Mouse (Mus musculus) liver, embryonic 13.5 days (tissue): ENCODE measurements around the gene Arid1b. TPM values are rescaled to one million over a fixed set of nuclear protein-coding genes. Genes with fewer than 3 reads are reported as not detected.

Experiments used
- ATAC-seq: fragments of 200-750 bp; cut with Nextera tagmentation; 2 replicates; pipeline ENCODE4 v1.8.0; 2017; ENCODE audit warnings: low read depth, mild to moderate bottlenecking, moderate number of reproducible peaks, moderate library complexity
- DNase-seq: peaks from one replicate; pipeline ENCODE4 v3.0.0; 2022
- H3K27ac ChIP-seq: fragments of 300-500 bp; sonication (generic); 2 replicates; pipeline ENCODE4 v1.5.1; 2015; ENCODE audit warnings: moderate library complexity, mild to moderate bottlenecking, inconsistent platforms
- H3K27me3 ChIP-seq: fragments of 300-500 bp; sonication (generic); 2 replicates; pipeline ENCODE4 v1.6.1; 2015; ENCODE audit warnings: mild to moderate bottlenecking, inconsistent platforms
- H3K36me3 ChIP-seq: fragments of 300-500 bp; sonication (generic); 2 replicates; pipeline ENCODE4 v1.6.1; 2015; ENCODE audit warnings: mild to moderate bottlenecking, inconsistent platforms
- H3K4me1 ChIP-seq: fragments of 300-500 bp; sonication (generic); replicated peaks from 2 replicates; pipeline ENCODE4 v1.6.1; 2015; ENCODE audit warnings: inconsistent platforms
- H3K4me2 ChIP-seq: fragments of 300-500 bp; sonication (generic); 2 replicates; pipeline ENCODE4 v1.6.1; 2015; ENCODE audit warnings: inconsistent platforms, mild to moderate bottlenecking, moderate library complexity
- H3K4me3 ChIP-seq: fragments of 300-500 bp; sonication (generic); replicated peaks from 2 replicates; pipeline ENCODE4 v1.5.1; 2015; ENCODE audit warnings: mild to moderate bottlenecking, inconsistent platforms
- H3K9ac ChIP-seq: fragments of 300-500 bp; sonication (generic); 2 replicates; pipeline ENCODE4 v1.6.1; 2015; ENCODE audit warnings: mild to moderate bottlenecking, inconsistent platforms
- H3K9me3 ChIP-seq: fragments of 300-500 bp; sonication (generic); replicated peaks from 2 replicates; pipeline ENCODE4 v1.6.1; 2016; ENCODE audit warnings: inconsistent platforms
- WGBS: fragments of 180-500 bp; shearing (Covaris S2); methylation state at CpG from one replicate; pipeline ENCODE4 v1.1.7; 2015; ENCODE audit not compliant: insufficient replicate concordance; 5-methylcytosine and 5-hydroxymethylcytosine counted together
- polyA plus RNA-seq: library from polyadenylated mRNA; unstranded; fragments of >200 nt; fragmentation: Nextera tagmentation; extraction: Ambion mirVana; gene quantifications from 2 replicates; pipeline ENCODE4 v1.2.1, GENCODE M21; 2015

Arid1b gene
- polyA plus RNA-seq, 1 experiment from 2014 or later, result 2.0 TPM

GRCm38 (mm10) chr17:5007156-5007658, 13.1 kb downstream of the Arid1b start:
- 66% methylated on average over 15 of the region's 15 CpGs for WGBS
- Histone ChIP-seq H3K4me1 (peaks cover 93% of the 10 kb centered on the region), H3K9ac (no peak overlapping the region), H3K27ac (no peak overlapping the region), H3K9me3 (no peaks in the 10 kb centered on the region), H3K27me3 (no peaks in the 10 kb centered on the region), H3K4me3 (no peak overlapping the region), H3K36me3 (no peaks in the 10 kb centered on the region), H3K4me2 (no peak overlapping the region)
- ATAC-seq (no peak), DNase-seq (no peak)

- H3K4me1 ChIP-seq, result peaks cover 94% of the 10 kb centered on the region
- no peaks in the 10 kb centered on the region for H3K27me3 ChIP-seq
- no peak for ATAC-seq
- H3K9ac ChIP-seq, result no peak overlapping the region
- no peaks in the 10 kb centered on the region for H3K36me3 ChIP-seq
- no peak for DNase-seq
- H3K27ac ChIP-seq, result no peak overlapping the region
- H3K4me2 ChIP-seq, result no peak overlapping the region
- H3K9me3 ChIP-seq, result no peaks in the 10 kb centered on the region
- 79% methylated on average over 10 of the region's 10 CpGs for WGBS
- H3K4me3 ChIP-seq, result no peak overlapping the region
Observed at GRCm38 (mm10) chr17:5008236-5008635, 14.1 kb downstream of the Arid1b start.

- ATAC-seq (peak; percentile 41; the same call in 1 of the 2 replicates), DNase-seq (no peak)
- no peak overlapping the region for H3K27ac ChIP-seq
- peaks cover 96% of the 10 kb centered on the region for H3K4me1 ChIP-seq
- H3K4me3 ChIP-seq, result no peak overlapping the region
- H3K9ac ChIP-seq, result no peak overlapping the region
- H3K4me2 ChIP-seq, result no peak overlapping the region
- H3K36me3 ChIP-seq, result no peaks in the 10 kb centered on the region
- H3K27me3 ChIP-seq, result no peaks in the 10 kb centered on the region
- no peaks in the 10 kb centered on the region for H3K9me3 ChIP-seq
- 72% methylated on average over 5 of the region's 5 CpGs for WGBS
Observed at GRCm38 (mm10) chr17:5008761-5009160, 14.6 kb downstream of the Arid1b start.

GRCm38 (mm10) chr17:5009526-5010260, 15.6 kb downstream of the Arid1b start:
- Histone ChIP-seq H3K36me3 (no peaks in the 10 kb centered on the region), H3K4me1 (peaks cover 92% of the 10 kb centered on the region), H3K9ac (no peak overlapping the region), H3K4me2 (no peak overlapping the region), H3K27ac (no peak overlapping the region), H3K9me3 (no peaks in the 10 kb centered on the region), H3K4me3 (no peak overlapping the region), H3K27me3 (no peaks in the 10 kb centered on the region)
- ATAC-seq (no peak), DNase-seq (no peak)
- WGBS, result 55% methylated on average over 12 of the region's 12 CpGs

DNA sequence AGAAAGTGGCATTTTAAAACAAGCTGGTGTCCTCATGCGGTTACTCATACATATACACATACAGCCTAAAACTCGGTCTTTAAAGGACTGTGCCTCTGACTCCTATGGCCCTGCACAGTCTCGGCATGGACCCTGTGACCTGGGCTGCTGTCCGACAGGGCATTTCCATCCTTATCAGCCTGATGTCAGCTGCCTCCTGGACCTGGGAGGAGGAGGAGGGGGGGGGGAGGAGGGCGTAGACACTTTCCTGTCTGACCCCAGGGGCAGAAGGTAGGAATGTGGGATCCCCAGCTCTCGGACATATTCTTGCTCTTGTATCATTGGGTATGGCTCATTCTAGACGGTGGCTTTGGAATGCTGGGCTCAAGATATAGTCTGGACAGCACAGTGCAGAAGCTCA, 16.6 kb downstream of the Arid1b start:
- no peak overlapping the region for H3K27ac ChIP-seq
- DNase-seq, result no peak
- no peak overlapping the region for H3K4me2 ChIP-seq
- 37% methylated on average over 7 of the region's 7 CpGs for WGBS
- no peaks in the 10 kb centered on the region for H3K36me3 ChIP-seq
- no peaks in the 10 kb centered on the region for H3K27me3 ChIP-seq
- no peak overlapping the region for H3K4me3 ChIP-seq
- ATAC-seq, result peak; percentile 41
- no peak overlapping the region for H3K9ac ChIP-seq
- H3K4me1 ChIP-seq, result peaks cover 85% of the 10 kb centered on the region
- no peaks in the 10 kb centered on the region for H3K9me3 ChIP-seq

DNA sequence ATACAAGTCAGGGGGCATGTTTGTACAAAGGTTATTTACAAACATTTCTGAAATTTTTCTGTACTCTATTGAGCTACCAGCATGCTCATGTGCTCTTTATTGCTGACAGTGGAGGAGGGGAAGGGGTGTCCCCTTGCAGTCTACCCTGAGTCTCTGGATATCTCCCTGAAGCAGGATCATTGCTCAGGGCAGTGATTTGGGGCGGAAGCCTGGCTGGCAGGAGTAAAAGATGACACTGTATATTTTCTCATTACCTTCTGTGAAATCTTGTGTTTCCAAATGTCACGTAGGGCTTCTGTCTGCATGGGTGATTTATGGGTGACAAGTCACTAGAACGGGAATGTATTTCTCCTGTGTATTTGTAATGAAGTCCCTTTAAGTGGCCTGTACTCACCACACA, 18.0 kb downstream of the Arid1b start:
- H3K9ac ChIP-seq, result no peak overlapping the region
- no peaks in the 10 kb centered on the region for H3K27me3 ChIP-seq
- no peaks in the 10 kb centered on the region for H3K36me3 ChIP-seq
- WGBS, result 63% methylated on average over 3 of the region's 3 CpGs
- no peak overlapping the region for H3K4me2 ChIP-seq
- no peaks in the 10 kb centered on the region for H3K9me3 ChIP-seq
- ATAC-seq, result no peak
- H3K4me1 ChIP-seq, result peaks cover 81% of the 10 kb centered on the region
- H3K27ac ChIP-seq, result no peak overlapping the region
- no peak overlapping the region for H3K4me3 ChIP-seq
- DNase-seq, result no peak

DNA sequence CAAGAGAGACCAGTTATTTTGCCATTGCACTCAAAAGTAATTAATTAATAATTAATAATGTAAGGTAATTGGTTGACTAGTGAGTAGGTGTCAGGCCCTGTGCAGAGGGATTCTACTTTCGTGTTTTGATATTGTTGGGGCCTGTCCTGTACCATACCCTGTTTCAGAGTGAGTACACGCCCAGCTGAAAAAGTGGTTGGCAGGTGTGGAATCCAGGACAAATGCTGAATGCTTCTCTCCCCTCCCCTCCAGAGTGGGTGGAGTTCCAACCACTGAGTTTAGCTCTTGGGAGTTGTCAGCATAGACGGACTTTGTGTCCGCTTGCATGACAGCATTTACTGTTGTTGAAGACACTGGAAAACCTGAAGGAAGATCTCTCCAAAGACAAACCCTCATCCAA, 18.4 kb downstream of the Arid1b start:
- WGBS, result 61% methylated on average over 4 of the region's 4 CpGs
- ATAC-seq, result no peak
- Histone ChIP-seq H3K27ac (no peak overlapping the region; the same call in 1 of the 2 replicates), H3K9me3 (no peaks in the 10 kb centered on the region), H3K4me2 (no peak overlapping the region), H3K36me3 (no peaks in the 10 kb centered on the region), H3K4me1 (peaks cover 80% of the 10 kb centered on the region), H3K27me3 (no peaks in the 10 kb centered on the region), H3K4me3 (no peak overlapping the region), H3K9ac (no peak overlapping the region)
- no peak for DNase-seq

GRCm38 (mm10) chr17:5014327-5014957, 20.3 kb downstream of the Arid1b start:
- peaks cover 67% of the 10 kb centered on the region for H3K4me1 ChIP-seq
- H3K9ac ChIP-seq, result no peak overlapping the region
- peak overlapping the region; percentile 26 for H3K4me2 ChIP-seq
- H3K9me3 ChIP-seq, result no peaks in the 10 kb centered on the region
- WGBS, result 75% methylated on average over 23 of the region's 23 CpGs
- no peak; the same call in 1 of the 2 replicates for ATAC-seq
- DNase-seq, result no peak
- peak overlapping the region; percentile 19; the same call in 1 of the 2 replicates for H3K27ac ChIP-seq
- H3K4me3 ChIP-seq, result no peak overlapping the region
- H3K36me3 ChIP-seq, result no peaks in the 10 kb centered on the region
- H3K27me3 ChIP-seq, result no peaks in the 10 kb centered on the region

DNA sequence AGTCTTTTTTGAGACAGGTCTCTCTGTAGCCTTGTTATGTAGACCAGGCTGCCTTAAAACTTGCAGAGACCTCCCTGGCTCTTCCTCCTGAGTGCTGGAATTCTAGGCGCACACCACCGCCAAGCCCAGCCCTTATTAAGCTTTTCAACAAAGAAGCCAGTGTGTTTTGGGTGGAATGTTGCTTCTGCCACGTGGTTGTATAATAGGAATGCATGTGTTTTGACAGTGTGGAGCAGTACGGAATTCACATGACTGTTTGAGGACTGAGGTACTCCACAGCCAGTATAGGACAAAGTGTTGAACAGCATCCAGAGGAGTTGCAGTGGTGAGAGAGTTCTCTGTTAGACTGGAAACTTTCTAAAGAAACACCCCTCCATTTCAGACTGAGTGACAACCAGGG, 22.3 kb downstream of the Arid1b start:
- H3K4me2 ChIP-seq, result no peak overlapping the region
- no peak overlapping the region for H3K9ac ChIP-seq
- WGBS, result 79% methylated on average over 4 of the region's 4 CpGs
- H3K9me3 ChIP-seq, result no peaks in the 10 kb centered on the region
- H3K27ac ChIP-seq, result no peak overlapping the region
- no peaks in the 10 kb centered on the region for H3K27me3 ChIP-seq
- H3K4me1 ChIP-seq, result peaks cover 55% of the 10 kb centered on the region
- H3K4me3 ChIP-seq, result no peak overlapping the region
- H3K36me3 ChIP-seq, result no peaks in the 10 kb centered on the region
- DNase-seq, result no peak
- no peak for ATAC-seq

DNA sequence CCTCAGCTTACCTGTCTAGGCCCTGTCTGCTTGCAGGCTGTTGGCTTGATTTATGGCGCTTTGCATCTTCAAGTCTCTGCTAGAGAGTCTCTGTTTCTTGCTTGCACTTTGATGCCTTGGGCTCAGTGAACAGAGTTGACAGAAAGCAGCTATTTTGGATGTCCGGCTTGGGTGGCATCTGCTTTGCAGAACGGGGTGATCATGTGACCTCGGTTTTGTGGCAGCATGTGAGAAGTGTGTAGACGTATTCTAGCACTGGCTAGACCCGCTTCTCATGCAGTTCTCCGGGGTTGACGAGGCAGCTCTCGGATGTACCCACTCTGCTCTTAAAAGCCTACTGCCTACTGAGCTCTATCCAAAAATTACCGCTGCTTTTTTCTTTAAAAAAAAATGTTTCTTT, 22.9 kb downstream of the Arid1b start:
- H3K27ac ChIP-seq, result no peak overlapping the region
- H3K27me3 ChIP-seq, result no peaks in the 10 kb centered on the region

GRCm38 (mm10) chr17:5021303-5022003, 27.3 kb downstream of the Arid1b start:
- DNase-seq, result no peak
- Histone ChIP-seq H3K4me2 (no peak overlapping the region), H3K27ac (no peak overlapping the region), H3K4me1 (peaks cover 42% of the 10 kb centered on the region), H3K4me3 (no peak overlapping the region), H3K9ac (no peak overlapping the region), H3K9me3 (no peaks in the 10 kb centered on the region), H3K27me3 (no peaks in the 10 kb centered on the region), H3K36me3 (no peaks in the 10 kb centered on the region)
- no peak for ATAC-seq
- WGBS, result 40% methylated on average over 11 of the region's 11 CpGs

More for the DNA sequence above, 22.9 kb downstream of the Arid1b start:
- ATAC-seq (no peak), DNase-seq (no peak)
- Histone ChIP-seq H3K9me3 (no peaks in the 10 kb centered on the region), H3K4me1 (peaks cover 57% of the 10 kb centered on the region), H3K4me2 (no peak overlapping the region), H3K9ac (no peak overlapping the region), H3K4me3 (no peak overlapping the region), H3K36me3 (no peaks in the 10 kb centered on the region)
- 74% methylated on average over 10 of the region's 10 CpGs for WGBS
